Mouse (Mus musculus) limb, embryonic 14.5 days (tissue): ENCODE results near the gene Sez6l. TPM values are rescaled to one million over a fixed set of nuclear protein-coding genes. Genes with fewer than 3 reads are reported as not detected.

Experiments used
- ATAC-seq: fragments of 200-750 bp; cut with Nextera tagmentation; 2 replicates; pipeline ENCODE4 v1.8.0; 2017; ENCODE audit warnings: low read depth, moderate number of reproducible peaks, moderate TSS enrichment; ENCODE audit not compliant: low FRiP score
- DNase-seq: peaks from one replicate; pipeline ENCODE4 v3.0.0-alpha.2; 2015; ENCODE audit warnings: low spot score
- H3K27ac ChIP-seq: fragments of 300-500 bp; sonication (generic); replicated peaks from 2 replicates; pipeline ENCODE4 v1.5.1; 2014; ENCODE audit warnings: low read depth, mild to moderate bottlenecking, low read length, moderate library complexity, mixed read lengths
- H3K27me3 ChIP-seq: fragments of 300-500 bp; sonication (generic); 2 replicates; pipeline ENCODE4 v1.6.1; 2014; ENCODE audit warnings: low read length, mixed read lengths; ENCODE audit not compliant: control insufficient read depth, insufficient read depth
- H3K36me3 ChIP-seq: fragments of 300-500 bp; sonication (generic); 2 replicates; pipeline ENCODE4 v1.6.1; 2014; ENCODE audit warnings: mild to moderate bottlenecking, low read length, moderate library complexity, mixed read lengths; ENCODE audit not compliant: control insufficient read depth, insufficient read depth
- H3K4me1 ChIP-seq: fragments of 300-500 bp; sonication (generic); 2 replicates; pipeline ENCODE4 v1.6.1; 2014; ENCODE audit warnings: antibody characterized with exemption, low read length, mixed read lengths; ENCODE audit not compliant: control insufficient read depth, insufficient read depth
- H3K4me2 ChIP-seq: fragments of 300-500 bp; sonication (generic); replicated peaks from 2 replicates; pipeline ENCODE4 v1.6.1; 2014; ENCODE audit warnings: low read depth, mild to moderate bottlenecking, low read length, moderate library complexity; ENCODE audit not compliant: severe bottlenecking
- H3K4me3 ChIP-seq: fragments of 300-500 bp; sonication (generic); replicated peaks from 2 replicates; pipeline ENCODE4 v1.5.1; 2014; ENCODE audit warnings: low read length
- H3K9ac ChIP-seq: fragments of 300-500 bp; sonication (generic); 2 replicates; pipeline ENCODE4 v1.6.1; 2014; ENCODE audit warnings: mild to moderate bottlenecking, low read depth, low read length, moderate library complexity; ENCODE audit not compliant: severe bottlenecking
- H3K9me3 ChIP-seq: fragments of 300-500 bp; sonication (generic); 2 replicates; pipeline ENCODE4 v1.6.1; 2016; ENCODE audit warnings: low read length; ENCODE audit not compliant: control insufficient read depth
- POLR2A ChIP-seq: fragments of 200-500 bp; IDR thresholded peaks from 2 replicates; pipeline ENCODE4 v1.8.0; 2012; ENCODE audit warnings: inconsistent platforms, mild to moderate bottlenecking, moderate library complexity, borderline replicate concordance; ENCODE audit not compliant: insufficient read depth, insufficient read length; ENCODE audit errors: extremely low read depth
- WGBS: fragments of 180-500 bp; shearing (Covaris S2); extraction: QIAGEN DNeasy Blood & Tissue Kit; methylation state at CpG from one replicate; pipeline ENCODE4 v1.1.7; 2014; 5-methylcytosine and 5-hydroxymethylcytosine counted together
- polyA plus RNA-seq, 2 experiments: library from polyadenylated mRNA; depleted of rRNA in 1 of 2; stranded (reverse) in 1 of 2; unstranded in 1 of 2; fragments of >200 nt; fragmentation: Nextera tagmentation in 1 of 2; extraction: Ambion mirVana in 1 of 2; gene quantifications; 2 replicates each; pipeline versions ENCODE4 v1.2.1 to v1.2.3; 2012 to 2014

Sez6l gene
- polyA plus RNA-seq, 2 experiments, result 0.89 to 1.8 TPM

DNA sequence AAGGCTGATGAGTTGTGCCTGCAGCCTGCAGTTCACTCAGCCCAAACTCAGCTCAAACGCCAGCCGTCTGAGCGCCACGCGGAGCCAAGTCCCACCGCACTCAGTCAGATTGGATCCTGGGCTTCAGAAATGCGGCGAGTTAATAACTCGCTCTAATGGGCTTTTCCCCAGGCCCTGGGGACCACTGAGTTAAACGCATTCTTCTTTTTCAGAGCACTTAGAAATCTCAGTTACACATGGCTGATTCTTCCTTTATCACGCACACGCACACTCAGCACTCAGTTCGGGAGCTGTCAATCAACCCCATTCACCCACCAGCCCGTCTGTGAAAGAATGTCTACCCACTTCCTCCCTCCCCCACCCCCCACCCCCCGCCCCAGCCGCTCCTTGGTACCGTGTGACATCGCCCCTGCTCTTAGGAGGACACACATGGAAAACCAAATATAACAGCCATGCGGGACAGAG, 95.0 kb downstream of the Sez6l start:
- no peak for TF ChIP-seq POLR2A
- no peak for DNase-seq
- Histone ChIP-seq H3K9ac (no peak overlapping the region), H3K4me1 (no peaks in the 10 kb centered on the region), H3K9me3 (no peaks in the 10 kb centered on the region), H3K4me3 (no peak overlapping the region), H3K27me3 (no peaks in the 10 kb centered on the region; the same call in 1 of the 2 replicates), H3K27ac (no peak overlapping the region), H3K4me2 (no peak overlapping the region), H3K36me3 (no peaks in the 10 kb centered on the region)
- no peak for ATAC-seq
- WGBS, result 31% methylated on average over 19 of the region's 19 CpGs

DNA sequence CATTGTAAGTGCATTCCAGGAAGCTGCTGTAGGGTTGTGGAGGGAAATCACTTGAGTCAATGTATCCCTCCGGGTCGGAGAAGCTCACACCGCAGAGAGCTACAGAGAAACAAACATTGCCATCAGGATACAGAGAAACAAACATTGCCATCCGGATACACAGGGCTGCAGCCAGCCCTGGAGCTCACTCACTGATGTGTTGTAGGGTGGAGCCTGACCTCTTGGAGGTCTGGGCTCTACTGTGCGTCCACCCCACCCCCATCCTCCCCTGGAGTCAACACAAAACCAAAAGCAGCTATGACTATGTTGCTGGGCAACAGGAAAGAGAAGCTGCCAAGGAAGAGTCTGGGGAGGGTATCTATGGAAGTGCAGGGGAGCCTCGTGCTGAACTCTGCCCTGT, 103.5 kb downstream of the Sez6l start:
- no peak for ATAC-seq
- Histone ChIP-seq H3K9ac (no peak overlapping the region), H3K27me3 (no peaks in the 10 kb centered on the region), H3K4me3 (no peak overlapping the region), H3K27ac (no peak overlapping the region), H3K36me3 (no peaks in the 10 kb centered on the region), H3K4me2 (no peak overlapping the region), H3K9me3 (no peaks in the 10 kb centered on the region), H3K4me1 (0 out of 2 replicates have a peak, but pooled peaks cover 2% of the 10 kb centered on the region)
- no peak for TF ChIP-seq POLR2A
- 55% methylated on average over 6 of the region's 6 CpGs for WGBS
- DNase-seq, result no peak

GRCm38 (mm10) chr5:112470144-112470543, 106.8 kb downstream of the Sez6l start:
- DNase-seq (no peak), ATAC-seq (no peak)
- Histone ChIP-seq H3K9me3 (no peaks in the 10 kb centered on the region), H3K27ac (no peak overlapping the region), H3K4me1 (0 out of 2 replicates have a peak, but pooled peaks cover 2% of the 10 kb centered on the region), H3K36me3 (no peaks in the 10 kb centered on the region), H3K9ac (no peak overlapping the region), H3K4me2 (no peak overlapping the region), H3K27me3 (no peaks in the 10 kb centered on the region), H3K4me3 (no peak overlapping the region)
- 75% methylated on average over 6 of the region's 6 CpGs for WGBS
- TF ChIP-seq POLR2A, result no peak

DNA sequence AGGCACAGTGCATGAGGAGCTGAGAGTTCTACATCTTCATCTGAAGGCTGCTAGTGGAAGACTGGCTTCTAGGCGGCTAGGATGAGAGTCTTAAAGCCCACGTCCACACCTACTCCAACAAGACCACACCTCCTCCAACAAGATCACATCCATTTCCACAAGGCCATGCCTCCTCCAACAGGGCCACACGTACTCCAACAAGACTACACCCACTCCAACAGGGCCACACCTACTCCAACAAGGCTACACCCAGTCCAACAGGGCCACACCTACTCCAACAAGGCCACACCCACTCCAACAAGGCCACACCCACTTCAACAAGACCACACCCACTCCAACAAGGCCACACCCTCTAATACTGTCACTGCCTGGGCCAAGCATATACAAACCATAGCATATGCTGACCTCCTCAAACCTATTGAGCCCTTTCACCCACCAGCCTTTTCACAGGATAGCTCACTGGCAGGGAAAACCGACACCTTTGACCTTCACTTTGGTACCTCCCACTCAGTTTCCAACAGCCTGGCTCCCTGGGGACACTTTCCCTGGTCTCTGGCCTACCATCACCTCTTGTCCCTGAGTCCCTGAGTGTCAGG, 107.9 kb downstream of the Sez6l start:
- WGBS, result 67% methylated on average over 4 of the region's 4 CpGs
- DNase-seq (no peak), ATAC-seq (no peak)
- Histone ChIP-seq H3K36me3 (no peaks in the 10 kb centered on the region), H3K9ac (no peak overlapping the region), H3K4me3 (no peak overlapping the region), H3K9me3 (no peaks in the 10 kb centered on the region), H3K27ac (no peak overlapping the region), H3K27me3 (no peaks in the 10 kb centered on the region), H3K4me1 (0 out of 2 replicates have a peak, but pooled peaks cover 2% of the 10 kb centered on the region), H3K4me2 (no peak overlapping the region)
- TF ChIP-seq POLR2A, result no peak

- 59% methylated on average over 6 of the region's 6 CpGs for WGBS
- no peak for TF ChIP-seq POLR2A
- Histone ChIP-seq H3K4me1 (no peaks in the 10 kb centered on the region), H3K36me3 (no peaks in the 10 kb centered on the region), H3K4me3 (no peak overlapping the region), H3K9ac (no peak overlapping the region), H3K4me2 (no peak overlapping the region), H3K27me3 (no peaks in the 10 kb centered on the region), H3K27ac (no peak overlapping the region), H3K9me3 (no peaks in the 10 kb centered on the region)
- DNase-seq (peak; percentile 37), ATAC-seq (no peak)
Observed at GRCm38 (mm10) chr5:112466331-112466730, 110.7 kb downstream of the Sez6l start.
